Mouse (Mus musculus) embryonic facial prominence, embryonic 11.5 days (tissue): ENCODE measurements around the gene Ube2l3. TPM values are rescaled to one million over a fixed set of nuclear protein-coding genes. Genes with fewer than 3 reads are reported as not detected.

Source experiments
- ATAC-seq: fragments of 200-750 bp; cut with Nextera tagmentation; replicated peaks from 2 replicates; pipeline ENCODE4 v1.8.0; 2017; ENCODE audit warnings: low read depth; ENCODE audit not compliant: insufficient number of reproducible peaks, low FRiP score, low TSS enrichment
- DNase-seq: peaks from one replicate; pipeline ENCODE4 v3.0.0-alpha.2; 2015; ENCODE audit warnings: low spot score
- H3K27ac ChIP-seq: fragments of 300-500 bp; sonication (generic); replicated peaks from 2 replicates; pipeline ENCODE4 v1.5.1; 2014; ENCODE audit warnings: mild to moderate bottlenecking, low read depth, low read length, control low read depth
- H3K27me3 ChIP-seq: fragments of 300-500 bp; sonication (generic); 2 replicates; pipeline ENCODE4 v1.6.1; 2014; ENCODE audit warnings: mild to moderate bottlenecking, low read length, moderate library complexity, mixed read lengths; ENCODE audit not compliant: control insufficient read depth, insufficient read depth
- H3K36me3 ChIP-seq: fragments of 300-500 bp; sonication (generic); replicated peaks from 2 replicates; pipeline ENCODE4 v1.6.1; 2014; ENCODE audit warnings: low read depth, mild to moderate bottlenecking, low read length, moderate library complexity, mixed read lengths; ENCODE audit not compliant: control insufficient read depth, insufficient read depth
- H3K4me1 ChIP-seq: fragments of 300-500 bp; sonication (generic); 2 replicates; pipeline ENCODE4 v1.6.1; 2014; ENCODE audit warnings: low read length, mixed read lengths; ENCODE audit not compliant: control insufficient read depth, insufficient read depth
- H3K4me2 ChIP-seq: fragments of 300-500 bp; sonication (generic); 2 replicates; pipeline ENCODE4 v1.6.1; 2014; ENCODE audit warnings: low read depth, mild to moderate bottlenecking, control low read depth, low read length, moderate library complexity
- H3K4me3 ChIP-seq: fragments of 300-500 bp; sonication (generic); 2 replicates; pipeline ENCODE4 v1.5.1; 2014; ENCODE audit warnings: low read depth, low read length, control low read depth
- H3K9ac ChIP-seq: fragments of 300-500 bp; sonication (generic); replicated peaks from 2 replicates; pipeline ENCODE4 v1.6.1; 2014; ENCODE audit warnings: mild to moderate bottlenecking, control low read depth, low read length
- H3K9me3 ChIP-seq: fragments of 300-500 bp; sonication (generic); replicated peaks from 2 replicates; pipeline ENCODE4 v1.6.1; 2016; ENCODE audit warnings: mild to moderate bottlenecking, low read length, inconsistent platforms, mixed read lengths; ENCODE audit not compliant: control insufficient read depth
- WGBS: fragments of 180-500 bp; shearing (Covaris S2); extraction: QIAGEN DNeasy Blood & Tissue Kit; methylation state at CpG from one replicate; pipeline ENCODE4 v1.1.7; 2014; 5-methylcytosine and 5-hydroxymethylcytosine counted together
- polyA plus RNA-seq: library from polyadenylated mRNA; unstranded; fragments of >200 nt; fragmentation: Nextera tagmentation; extraction: Ambion mirVana; gene quantifications from 2 replicates; pipeline ENCODE4 v1.2.1, GENCODE M21; 2014

The Ube2l3 gene
- polyA plus RNA-seq, 1 experiment from 2014 or later: 458 TPM

DNA sequence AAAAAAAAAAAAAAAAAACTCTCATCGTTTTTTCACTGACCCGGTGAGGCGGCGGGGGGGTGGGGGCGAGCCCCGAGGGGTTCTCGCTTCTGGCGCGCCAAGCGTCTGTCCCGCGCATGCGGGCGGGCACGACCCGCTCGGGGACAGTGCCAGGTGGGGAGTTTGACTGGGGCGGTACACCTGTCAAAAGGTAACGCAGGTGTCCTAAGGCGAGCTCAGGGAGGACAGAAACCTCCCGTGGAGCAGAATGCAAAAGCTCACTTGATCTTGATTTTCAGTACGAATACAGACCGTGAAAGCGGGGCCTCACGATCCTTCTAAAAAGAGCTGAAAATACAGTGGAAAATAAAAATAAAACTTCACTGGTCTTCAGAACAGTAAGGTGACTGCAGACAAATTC is 19.7 kb upstream of the Ube2l3 start:
- Histone ChIP-seq H3K4me1 (no peaks in the 10 kb centered on the region), H3K9me3 (no peaks in the 10 kb centered on the region), H3K4me2 (no peak overlapping the region), H3K27ac (no peak overlapping the region), H3K4me3 (no peak overlapping the region), H3K27me3 (no peaks in the 10 kb centered on the region; the same call in 1 of the 2 replicates), H3K36me3 (no peaks in the 10 kb centered on the region), H3K9ac (no peak overlapping the region)
- WGBS: 36% methylated on average over 25 of the region's 25 CpGs
- ATAC-seq (peak; percentile 100), DNase-seq (peak; percentile 96)

- no peak for ATAC-seq
- no peak overlapping the region for H3K9ac ChIP-seq
- H3K4me3 ChIP-seq: no peak overlapping the region
- 28% methylated on average over 7 of the region's 7 CpGs for WGBS
- H3K4me1 ChIP-seq: no peaks in the 10 kb centered on the region
- H3K9me3 ChIP-seq: no peaks in the 10 kb centered on the region
- no peak overlapping the region for H3K4me2 ChIP-seq
- H3K27me3 ChIP-seq: no peaks in the 10 kb centered on the region; the same call in 1 of the 2 replicates
- H3K27ac ChIP-seq: no peak overlapping the region
- no peaks in the 10 kb centered on the region for H3K36me3 ChIP-seq
- no peak for DNase-seq
Measured at GRCm38 (mm10) chr16:17220127-17220733, 17.8 kb upstream of the Ube2l3 start.

DNA sequence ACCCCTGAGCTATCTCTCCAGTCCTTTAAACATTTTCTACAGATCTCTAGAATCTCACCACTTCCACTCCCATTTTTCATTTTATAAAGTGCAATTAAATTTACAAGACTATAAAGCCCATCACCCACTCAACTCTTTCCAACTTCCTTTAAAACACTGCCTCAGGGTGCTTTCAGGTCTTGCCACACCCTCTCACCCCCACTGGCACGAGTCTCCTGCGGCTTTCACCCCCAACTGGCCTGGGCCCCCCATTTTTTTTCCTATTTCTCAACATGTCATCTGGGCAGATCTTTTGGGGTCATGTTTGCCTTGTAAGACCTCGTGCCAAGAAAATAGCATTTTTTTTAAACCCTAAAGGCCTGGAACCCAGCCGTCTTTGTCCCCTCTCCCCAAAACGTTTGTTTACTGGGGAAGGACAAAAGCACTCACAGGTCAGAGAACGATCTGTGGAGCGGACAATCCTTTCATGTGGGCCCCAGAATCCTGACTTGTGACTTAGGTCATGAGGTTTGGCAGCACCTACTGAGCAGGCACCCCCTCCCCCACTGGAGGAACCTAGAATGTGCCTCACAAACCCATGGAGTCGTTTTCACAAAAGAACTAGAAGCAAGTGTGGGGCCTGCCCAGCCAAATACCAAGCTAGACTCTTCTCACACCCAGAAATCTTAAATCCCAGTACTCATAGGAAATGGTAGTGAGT is 14.6 kb upstream of the Ube2l3 start:
- Histone ChIP-seq H3K4me1 (no peaks in the 10 kb centered on the region), H3K9me3 (no peaks in the 10 kb centered on the region; the same call in 1 of the 2 replicates), H3K4me2 (no peak overlapping the region), H3K27ac (no peak overlapping the region), H3K36me3 (no peaks in the 10 kb centered on the region), H3K27me3 (no peaks in the 10 kb centered on the region; the same call in 1 of the 2 replicates), H3K9ac (no peak overlapping the region), H3K4me3 (no peak overlapping the region)
- DNase-seq: no peak
- 66% methylated on average over 8 of the region's 8 CpGs for WGBS
- no peak for ATAC-seq

GRCm38 (mm10) chr16:17209981-17210838 is 7.8 kb upstream of the Ube2l3 start:
- WGBS: 7% methylated on average over 48 of the region's 48 CpGs
- H3K36me3 ChIP-seq: no peaks in the 10 kb centered on the region
- H3K27ac ChIP-seq: no peak overlapping the region
- H3K9ac ChIP-seq: peak overlapping the region; percentile 59
- H3K4me2 ChIP-seq: peak overlapping the region; percentile 99
- ATAC-seq: peak; percentile 61
- peaks cover 10% of the 10 kb centered on the region for H3K4me1 ChIP-seq
- H3K4me3 ChIP-seq: peak overlapping the region; percentile 46
- H3K9me3 ChIP-seq: no peaks in the 10 kb centered on the region; the same call in 1 of the 2 replicates
- 0 out of 2 replicates have a peak, but pooled peaks cover 4% of the 10 kb centered on the region for H3K27me3 ChIP-seq
- peak; percentile 93 for DNase-seq

GRCm38 (mm10) chr16:17209404-17209960 is 7.0 kb upstream of the Ube2l3 start:
- WGBS: 1% methylated on average over 37 of the region's 37 CpGs
- 0 out of 2 replicates have a peak, but pooled peaks have one; percentile 20 for ATAC-seq

DNA sequence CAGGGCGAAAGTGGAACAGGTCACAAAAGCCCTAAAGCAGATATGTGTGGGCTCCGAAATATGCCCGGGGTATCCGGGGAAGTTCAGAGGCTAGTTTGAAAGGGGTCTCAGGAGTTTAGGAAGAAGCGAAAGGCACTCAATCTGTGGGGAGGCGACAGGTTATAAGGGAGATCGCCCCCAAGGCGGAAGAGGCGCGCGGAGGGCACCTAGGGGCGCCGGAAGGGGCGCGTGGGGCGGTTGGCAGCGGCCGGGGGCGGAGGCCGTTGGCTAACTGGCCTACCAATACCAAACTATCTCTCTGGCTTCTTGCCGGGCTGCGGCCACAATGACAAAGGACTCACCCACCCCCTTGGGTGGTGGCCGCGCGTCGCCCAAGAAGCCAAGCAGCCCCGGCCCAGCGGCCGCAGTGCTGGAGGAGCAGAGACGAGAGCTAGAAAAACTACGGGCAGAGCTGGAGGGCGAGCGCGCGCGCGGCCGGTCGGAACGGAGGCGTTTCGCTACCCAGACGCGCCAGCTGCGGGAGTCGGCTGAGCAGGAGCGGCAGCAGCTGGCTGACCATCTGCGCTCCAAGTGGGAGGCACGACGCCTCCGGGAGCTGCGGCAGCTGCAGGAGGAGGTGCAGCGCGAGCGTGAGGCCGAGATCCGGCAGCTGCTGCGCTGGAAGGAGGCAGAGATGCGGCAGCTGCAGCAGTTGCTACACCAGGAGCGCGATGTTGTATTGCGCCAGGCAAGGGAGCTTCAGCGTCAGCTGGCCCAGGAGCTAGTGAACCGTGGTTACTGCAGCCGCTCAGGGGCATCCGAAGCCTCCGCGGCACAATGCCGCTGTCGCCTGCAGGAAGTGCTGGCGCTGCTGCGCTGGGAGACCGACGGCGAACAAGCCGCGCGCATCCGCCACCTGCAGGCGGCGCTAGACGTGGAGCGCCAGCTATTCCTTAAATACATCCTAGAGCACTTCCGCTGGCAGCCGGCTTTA is 6.2 kb upstream of the Ube2l3 start, which contains the start of gene Rimbp3:
Gene Rimbp3, plus strand, starts transcription at position 215 of the 973 bp plus-strand sequence.
- WGBS: 1% methylated on average over 85 of the region's 85 CpGs
- Histone ChIP-seq H3K4me2 (peak within 1 kb of the TSS; percentile 99), H3K4me1 (peaks cover 10% of the 10 kb centered on the region), H3K9me3 (no peaks in the 10 kb centered on the region; the same call in 1 of the 2 replicates), H3K36me3 (no peaks in the 10 kb centered on the region), H3K9ac (peak within 1 kb of the TSS; percentile 49), H3K27me3 (0 out of 2 replicates have a peak, but pooled peaks cover 4% of the 10 kb centered on the region), H3K4me3 (peak within 1 kb of the TSS; percentile 46), H3K27ac (peak within 1 kb of the TSS; percentile 25; the same call in 1 of the 2 replicates)
- DNase-seq: peak; percentile 93
- ATAC-seq: peak; percentile 71

More at GRCm38 (mm10) chr16:17209404-17209960, 7.0 kb upstream of the Ube2l3 start:
- Histone ChIP-seq H3K9me3 (no peaks in the 10 kb centered on the region; the same call in 1 of the 2 replicates), H3K36me3 (no peaks in the 10 kb centered on the region), H3K4me3 (peak overlapping the region; percentile 46), H3K27me3 (0 out of 2 replicates have a peak, but pooled peaks cover 4% of the 10 kb centered on the region), H3K27ac (no peak overlapping the region), H3K4me1 (peaks cover 10% of the 10 kb centered on the region), H3K4me2 (peak overlapping the region; percentile 99), H3K9ac (peak overlapping the region; percentile 49)
- no peak for DNase-seq

DNA sequence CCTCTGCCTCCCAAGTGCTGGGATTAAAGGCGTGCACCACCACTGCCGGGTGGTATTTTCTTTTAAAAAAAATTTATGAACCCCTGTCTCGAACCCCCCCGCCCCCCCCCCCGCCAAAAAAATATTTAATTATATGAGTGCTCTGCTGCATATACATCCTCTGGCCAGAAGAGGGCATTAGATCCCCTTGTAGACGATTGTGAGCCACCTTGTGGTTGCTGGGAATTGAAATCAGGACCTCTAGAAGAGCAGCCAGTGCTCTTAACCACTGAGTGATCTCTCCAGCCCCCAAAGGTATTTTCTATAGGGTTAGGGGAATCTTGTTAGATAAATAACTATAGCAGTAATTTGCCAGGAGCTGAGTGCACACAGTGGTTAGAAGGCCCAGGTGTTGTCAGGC is 2.5 kb upstream of the Ube2l3 start:
- no peak for ATAC-seq
- H3K4me3 ChIP-seq: no peak overlapping the region
- H3K9me3 ChIP-seq: no peaks in the 10 kb centered on the region
- no peaks in the 10 kb centered on the region for H3K36me3 ChIP-seq
- H3K9ac ChIP-seq: no peak overlapping the region
- H3K27me3 ChIP-seq: 0 out of 2 replicates have a peak, but pooled peaks cover 4% of the 10 kb centered on the region
- H3K4me1 ChIP-seq: peaks cover 10% of the 10 kb centered on the region
- no peak overlapping the region for H3K4me2 ChIP-seq
- 5% methylated on average over 6 of the region's 6 CpGs for WGBS
- peak; percentile 55 for DNase-seq
- H3K27ac ChIP-seq: no peak overlapping the region
